Mouse (Mus musculus): Measurements from ENCODE around the gene Pmvk.

The Pmvk gene

GRCm38 (mm10) chr3:89484766-89485524 is 30.6 kb downstream of the Pmvk start:
- DNase-seq, result peak; percentile 33

- no peak for DNase-seq
Observed at GRCm38 (mm10) chr3:89486111-89486510, 31.8 kb downstream of the Pmvk start.

GRCm38 (mm10) chr3:89486916-89487702 is 32.8 kb downstream of the Pmvk start:
- no peak for DNase-seq

- DNase-seq, result no peak
Observed at GRCm38 (mm10) chr3:89490790-89491189, 36.4 kb downstream of the Pmvk start.

- DNase-seq, result no peak
Observed at GRCm38 (mm10) chr3:89491559-89491958, 37.2 kb downstream of the Pmvk start.

- DNase-seq, result no peak
Observed at GRCm38 (mm10) chr3:89492701-89493151, 38.4 kb downstream of the Pmvk start.

- no peak for DNase-seq
Observed at GRCm38 (mm10) chr3:89494630-89495029, 40.3 kb downstream of the Pmvk start.

GRCm38 (mm10) chr3:89496366-89496765 is 42.0 kb downstream of the Pmvk start:
- DNase-seq, result no peak

- no peak for DNase-seq
Observed at GRCm38 (mm10) chr3:89499696-89500095, 45.4 kb downstream of the Pmvk start.

- no peak for DNase-seq
Observed at GRCm38 (mm10) chr3:89501486-89501885, 47.1 kb downstream of the Pmvk start.

- DNase-seq, result no peak
Observed at GRCm38 (mm10) chr3:89502551-89502950, 48.2 kb downstream of the Pmvk start.

GRCm38 (mm10) chr3:89508041-89508440 is 53.7 kb downstream of the Pmvk start:
- no peak for DNase-seq

GRCm38 (mm10) chr3:89510979-89511378 is 56.6 kb downstream of the Pmvk start:
- peak; percentile 59 for DNase-seq

GRCm38 (mm10) chr3:89511400-89511799 is 57.1 kb downstream of the Pmvk start:
- no peak for DNase-seq

GRCm38 (mm10) chr3:89512225-89512624 is 57.9 kb downstream of the Pmvk start:
- DNase-seq, result no peak

- DNase-seq, result no peak
Observed at GRCm38 (mm10) chr3:89515444-89515843, 61.1 kb downstream of the Pmvk start.

GRCm38 (mm10) chr3:89516321-89516720 is 62.0 kb downstream of the Pmvk start:
- DNase-seq, result no peak

All from right cerebral cortex, adult 18-20 months (tissue).